Mouse (Mus musculus): ENCODE data around the gene Bnip2. TPM values are rescaled to one million over a fixed set of nuclear protein-coding genes. Genes with fewer than 3 reads are reported as not detected.
A peak's percentile ranks its signal among the peaks of the same experiment; 100 is the strongest.
"Not testable (repeated sequence)": the region's sequence is repeated elsewhere in the genome, so short reads cannot be mapped to it uniquely, and the experiment has no call there.

Gene Bnip2
- total RNA-seq, 1 experiment from 2014 or later: 150 TPM

GRCm38 (mm10) chr9:70009754-70010304, 20.6 kb downstream of the Bnip2 start:
- no peak for ATAC-seq (ENCODE audit: extremely low read depth, insufficient number of reproducible peaks, low FRiP score, poor library complexity, severe bottlenecking)

- no peak for ATAC-seq (ENCODE audit: extremely low read depth, insufficient number of reproducible peaks, low FRiP score, poor library complexity, severe bottlenecking)
These were observed 21.7 kb downstream of the Bnip2 start for GRCm38 (mm10) chr9:70010781-70011473.

GRCm38 (mm10) chr9:70011537-70012407, 22.5 kb downstream of the Bnip2 start:
- no peak for ATAC-seq (ENCODE audit: extremely low read depth, insufficient number of reproducible peaks, low FRiP score, poor library complexity, severe bottlenecking)

GRCm38 (mm10) chr9:70012408-70012901, 23.2 kb downstream of the Bnip2 start, which contains the start of gene Gtf2a2:
Gene Gtf2a2, plus strand, starts transcription at chr9:70012550.
- peak; percentile 93 for ATAC-seq (ENCODE audit: extremely low read depth, insufficient number of reproducible peaks, low FRiP score, poor library complexity, severe bottlenecking)

- ATAC-seq (ENCODE audit: extremely low read depth, insufficient number of reproducible peaks, low FRiP score, poor library complexity, severe bottlenecking): no peak
These were observed 26.4 kb downstream of the Bnip2 start for GRCm38 (mm10) chr9:70015632-70016031.

- no peak for ATAC-seq (ENCODE audit: extremely low read depth, insufficient number of reproducible peaks, low FRiP score, poor library complexity, severe bottlenecking)
These were observed 29.6 kb downstream of the Bnip2 start for GRCm38 (mm10) chr9:70018879-70019278.

GRCm38 (mm10) chr9:70021610-70022009, 32.3 kb downstream of the Bnip2 start:
- ATAC-seq (ENCODE audit: extremely low read depth, insufficient number of reproducible peaks, low FRiP score, poor library complexity, severe bottlenecking): no peak

- ATAC-seq (ENCODE audit: extremely low read depth, insufficient number of reproducible peaks, low FRiP score, poor library complexity, severe bottlenecking): no peak
These were observed 32.8 kb downstream of the Bnip2 start for GRCm38 (mm10) chr9:70022083-70022482.

- not testable (repeated sequence) for ATAC-seq (ENCODE audit: extremely low read depth, insufficient number of reproducible peaks, low FRiP score, poor library complexity, severe bottlenecking)
These were observed 34.3 kb downstream of the Bnip2 start for GRCm38 (mm10) chr9:70023615-70024014.

- no peak for ATAC-seq (ENCODE audit: extremely low read depth, insufficient number of reproducible peaks, low FRiP score, poor library complexity, severe bottlenecking)
These were observed 35.4 kb downstream of the Bnip2 start for GRCm38 (mm10) chr9:70024648-70025047.

- ATAC-seq (ENCODE audit: extremely low read depth, insufficient number of reproducible peaks, low FRiP score, poor library complexity, severe bottlenecking): no peak
These were observed 36.2 kb downstream of the Bnip2 start for GRCm38 (mm10) chr9:70025365-70026012.

- ATAC-seq (ENCODE audit: extremely low read depth, insufficient number of reproducible peaks, low FRiP score, poor library complexity, severe bottlenecking): no peak
These were observed 42.9 kb downstream of the Bnip2 start for GRCm38 (mm10) chr9:70032167-70032566.

GRCm38 (mm10) chr9:70033056-70033455, 43.8 kb downstream of the Bnip2 start:
- no peak for ATAC-seq (ENCODE audit: extremely low read depth, insufficient number of reproducible peaks, low FRiP score, poor library complexity, severe bottlenecking)

GRCm38 (mm10) chr9:70034702-70035101, 45.4 kb downstream of the Bnip2 start:
- peak; percentile 33; the same call in 1 of the 2 replicates for ATAC-seq (ENCODE audit: extremely low read depth, insufficient number of reproducible peaks, low FRiP score, poor library complexity, severe bottlenecking)

GRCm38 (mm10) chr9:70036646-70037045, 47.4 kb downstream of the Bnip2 start:
- no peak for ATAC-seq (ENCODE audit: extremely low read depth, insufficient number of reproducible peaks, low FRiP score, poor library complexity, severe bottlenecking)

GRCm38 (mm10) chr9:70037988-70038387, 48.7 kb downstream of the Bnip2 start, which contains the start of gene Gcnt3:
Gene Gcnt3, minus strand, starts transcription at chr9:70038088.
- ATAC-seq (ENCODE audit: extremely low read depth, insufficient number of reproducible peaks, low FRiP score, poor library complexity, severe bottlenecking): no peak

- ATAC-seq (ENCODE audit: extremely low read depth, insufficient number of reproducible peaks, low FRiP score, poor library complexity, severe bottlenecking): no peak
These were observed 50.5 kb downstream of the Bnip2 start for GRCm38 (mm10) chr9:70039597-70040385.

GRCm38 (mm10) chr9:70040570-70040969, 51.3 kb downstream of the Bnip2 start:
- no peak for ATAC-seq (ENCODE audit: extremely low read depth, insufficient number of reproducible peaks, low FRiP score, poor library complexity, severe bottlenecking)
